Mouse (Mus musculus) CH12.LX (cell line): Measurements from ENCODE around the gene H2-Oa. TPM values are rescaled to one million over a fixed set of nuclear protein-coding genes. Genes with fewer than 3 reads are reported as not detected.

Experiments used
- polyA plus RNA-seq: library from polyadenylated mRNA; unstranded; fragments of >175 nt; gene quantifications from 2 replicates; pipeline ENCODE4 v1.2.1, GENCODE M21; 2012; ENCODE audit warnings: low read depth; ENCODE audit not compliant: insufficient read length
- total RNA-seq, 2 experiments: library from RNA; depleted of rRNA; stranded (reverse); fragments of 300-350 nt in 1 of 2; fragments of >200 nt in 1 of 2; gene quantifications; 2 replicates each; pipeline ENCODE4 v1.2.3; 2012 to 2014

The H2-Oa gene
- total and polyA plus RNA-seq, 3 experiments: 21.5 to 42.7 (median 40.4) TPM

Other genes starting within 250 kb of the H2-Oa start
Only the 20 nearest of the 32 such genes appear.
- 140 and 157 TPM in 2 replicates for gene Pfdn6, start 152.0 kb upstream of the H2-Oa start, total RNA-seq (2012; rRNA removed)
- gene Pfdn6, start 152.0 kb upstream of the H2-Oa start, total RNA-seq (2014; rRNA removed): 92.3 and 109 TPM in 2 replicates
- gene Pfdn6, start 152.0 kb upstream of the H2-Oa start, polyA plus RNA-seq: 109 and 149 TPM in 2 replicates
- gene Wdr46, start 151.7 kb upstream of the H2-Oa start, total RNA-seq (2012; rRNA removed): 49.7 and 64.5 TPM in 2 replicates
- gene Wdr46, start 151.7 kb upstream of the H2-Oa start, total RNA-seq (2014; rRNA removed): 36.8 and 39.8 TPM in 2 replicates
- gene Wdr46, start 151.7 kb upstream of the H2-Oa start, polyA plus RNA-seq: 69.4 and 72.4 TPM in 2 replicates
- gene B3galt4, start 140.9 kb upstream of the H2-Oa start, total RNA-seq (2012; rRNA removed): 3.7 and 4.5 TPM in 2 replicates
- gene B3galt4, start 140.9 kb upstream of the H2-Oa start, total RNA-seq (2014; rRNA removed): 4.2 and 5.2 TPM in 2 replicates
- 4.6 and 6.2 TPM in 2 replicates for gene B3galt4, start 140.9 kb upstream of the H2-Oa start, polyA plus RNA-seq
- 38.2 and 39.9 TPM in 2 replicates for gene Vps52, start 136.5 kb upstream of the H2-Oa start, total RNA-seq (2012; rRNA removed)
- gene Vps52, start 136.5 kb upstream of the H2-Oa start, total RNA-seq (2014; rRNA removed): 34.3 and 40.6 TPM in 2 replicates
- gene Vps52, start 136.5 kb upstream of the H2-Oa start, polyA plus RNA-seq: 73.6 and 76.1 TPM in 2 replicates
- 302 and 359 TPM in 2 replicates for gene Rps18, start 136.3 kb upstream of the H2-Oa start, total RNA-seq (2012; rRNA removed)
- 205 and 246 TPM in 2 replicates for gene Rps18, start 136.3 kb upstream of the H2-Oa start, total RNA-seq (2014; rRNA removed)
- gene Rps18, start 136.3 kb upstream of the H2-Oa start, polyA plus RNA-seq: 913 and 991 TPM in 2 replicates
- 1,488 and 1,753 TPM in 2 replicates for gene H2-K1, start 92.0 kb upstream of the H2-Oa start, total RNA-seq (2012; rRNA removed)
- gene H2-K1, start 92.0 kb upstream of the H2-Oa start, total RNA-seq (2014; rRNA removed): 1,386 and 1,734 TPM in 2 replicates
- gene H2-K1, start 92.0 kb upstream of the H2-Oa start, polyA plus RNA-seq: 2,472 and 2,496 TPM in 2 replicates
- gene Ring1, start 67.7 kb upstream of the H2-Oa start, total RNA-seq (2012; rRNA removed): 8.6 and 11.9 TPM in 2 replicates
- 11.5 and 13.7 TPM in 2 replicates for gene Ring1, start 67.7 kb upstream of the H2-Oa start, total RNA-seq (2014; rRNA removed)
- 18.0 and 23.1 TPM in 2 replicates for gene Ring1, start 67.7 kb upstream of the H2-Oa start, polyA plus RNA-seq
- 44.8 and 47.1 TPM in 2 replicates for gene H2-Ke6, start 64.3 kb upstream of the H2-Oa start, total RNA-seq (2012; rRNA removed)
- gene H2-Ke6, start 64.3 kb upstream of the H2-Oa start, total RNA-seq (2014; rRNA removed): 20.4 and 20.8 TPM in 2 replicates
- gene H2-Ke6, start 64.3 kb upstream of the H2-Oa start, polyA plus RNA-seq: 31.7 and 34.5 TPM in 2 replicates
- 116 and 160 TPM in 2 replicates for gene Slc39a7, start 60.7 kb upstream of the H2-Oa start, total RNA-seq (2012; rRNA removed)
- gene Slc39a7, start 60.7 kb upstream of the H2-Oa start, total RNA-seq (2014; rRNA removed): 96.8 and 97.2 TPM in 2 replicates
- gene Slc39a7, start 60.7 kb upstream of the H2-Oa start, polyA plus RNA-seq: 105 and 108 TPM in 2 replicates
- gene Rxrb, start 60.5 kb upstream of the H2-Oa start, total RNA-seq (2012; rRNA removed): 42.7 and 47.7 TPM in 2 replicates
- 27.0 and 27.4 TPM in 2 replicates for gene Rxrb, start 60.5 kb upstream of the H2-Oa start, total RNA-seq (2014; rRNA removed)
- 36.9 and 41.4 TPM in 2 replicates for gene Rxrb, start 60.5 kb upstream of the H2-Oa start, polyA plus RNA-seq
- 6.0 and 7.6 TPM in 2 replicates for gene Col11a2, start 52.9 kb upstream of the H2-Oa start, total RNA-seq (2012; rRNA removed)
- 3.0 and 4.5 TPM in 2 replicates for gene Col11a2, start 52.9 kb upstream of the H2-Oa start, total RNA-seq (2014; rRNA removed)
- 5.8 and 7.2 TPM in 2 replicates for gene Col11a2, start 52.9 kb upstream of the H2-Oa start, polyA plus RNA-seq
- 67.7 and 77.4 TPM in 2 replicates for gene H2-DMa, start 27.2 kb downstream of the H2-Oa start, total RNA-seq (2012; rRNA removed)
- gene H2-DMa, start 27.2 kb downstream of the H2-Oa start, total RNA-seq (2014; rRNA removed): 114 and 119 TPM in 2 replicates
- 82.5 and 112 TPM in 2 replicates for gene H2-DMa, start 27.2 kb downstream of the H2-Oa start, polyA plus RNA-seq
- 101 and 125 TPM in 2 replicates for gene Brd2, start 30.3 kb downstream of the H2-Oa start, total RNA-seq (2012; rRNA removed)
- 137 and 141 TPM in 2 replicates for gene Brd2, start 30.3 kb downstream of the H2-Oa start, total RNA-seq (2014; rRNA removed)
- gene Brd2, start 30.3 kb downstream of the H2-Oa start, polyA plus RNA-seq: 247 and 252 TPM in 2 replicates
- 107 and 135 TPM in 2 replicates for gene H2-DMb2, start 51.0 kb downstream of the H2-Oa start, total RNA-seq (2012; rRNA removed)
- 173 and 199 TPM in 2 replicates for gene H2-DMb2, start 51.0 kb downstream of the H2-Oa start, total RNA-seq (2014; rRNA removed)
- gene H2-DMb2, start 51.0 kb downstream of the H2-Oa start, polyA plus RNA-seq: 161 and 175 TPM in 2 replicates
- 60.7 and 67.0 TPM in 2 replicates for gene H2-DMb1, start 60.7 kb downstream of the H2-Oa start, total RNA-seq (2012; rRNA removed)
- 77.4 and 102 TPM in 2 replicates for gene H2-DMb1, start 60.7 kb downstream of the H2-Oa start, total RNA-seq (2014; rRNA removed)
- 147 and 149 TPM in 2 replicates for gene H2-DMb1, start 60.7 kb downstream of the H2-Oa start, polyA plus RNA-seq
- gene Tap1, start 95.2 kb downstream of the H2-Oa start, total RNA-seq (2012; rRNA removed): 164 and 184 TPM in 2 replicates
- 90.1 and 102 TPM in 2 replicates for gene Tap1, start 95.2 kb downstream of the H2-Oa start, total RNA-seq (2014; rRNA removed)
- gene Tap1, start 95.2 kb downstream of the H2-Oa start, polyA plus RNA-seq: 157 and 161 TPM in 2 replicates
- 435 and 547 TPM in 2 replicates for gene Psmb9, start 95.4 kb downstream of the H2-Oa start, total RNA-seq (2012; rRNA removed)
- 156 and 159 TPM in 2 replicates for gene Psmb9, start 95.4 kb downstream of the H2-Oa start, total RNA-seq (2014; rRNA removed)
- gene Psmb9, start 95.4 kb downstream of the H2-Oa start, polyA plus RNA-seq: 192 and 196 TPM in 2 replicates
- gene Psmb8, start 105.4 kb downstream of the H2-Oa start, total RNA-seq (2012; rRNA removed): 989 and 1,092 TPM in 2 replicates
- gene Psmb8, start 105.4 kb downstream of the H2-Oa start, total RNA-seq (2014; rRNA removed): 846 and 857 TPM in 2 replicates
- 652 and 654 TPM in 2 replicates for gene Psmb8, start 105.4 kb downstream of the H2-Oa start, polyA plus RNA-seq
- gene Tap2, start 111.2 kb downstream of the H2-Oa start, total RNA-seq (2012; rRNA removed): 110 and 116 TPM in 2 replicates
- gene Tap2, start 111.2 kb downstream of the H2-Oa start, total RNA-seq (2014; rRNA removed): 54.8 and 62.2 TPM in 2 replicates
- 121 and 124 TPM in 2 replicates for gene Tap2, start 111.2 kb downstream of the H2-Oa start, polyA plus RNA-seq
- gene H2-Ob, start 146.6 kb downstream of the H2-Oa start, total RNA-seq (2012; rRNA removed): 8.4 and 13.7 TPM in 2 replicates
- gene H2-Ob, start 146.6 kb downstream of the H2-Oa start, total RNA-seq (2014; rRNA removed): 31.9 and 39.7 TPM in 2 replicates
- 19.9 and 27.2 TPM in 2 replicates for gene H2-Ob, start 146.6 kb downstream of the H2-Oa start, polyA plus RNA-seq